Mouse (Mus musculus) heart, postnatal 0 days (tissue): ENCODE results near the gene Dnaja4.

Experiments used
- CTCF ChIP-seq: IDR thresholded peaks from 2 replicates; pipeline ENCODE4 v1.5.1; 2016; ENCODE audit warnings: antibody characterized with exemption, control low read depth, low read depth
- EP300 ChIP-seq: IDR thresholded peaks from 2 replicates; pipeline ENCODE4 v1.6.1; 2016; ENCODE audit warnings: antibody characterized with exemption, low read depth

DNA sequence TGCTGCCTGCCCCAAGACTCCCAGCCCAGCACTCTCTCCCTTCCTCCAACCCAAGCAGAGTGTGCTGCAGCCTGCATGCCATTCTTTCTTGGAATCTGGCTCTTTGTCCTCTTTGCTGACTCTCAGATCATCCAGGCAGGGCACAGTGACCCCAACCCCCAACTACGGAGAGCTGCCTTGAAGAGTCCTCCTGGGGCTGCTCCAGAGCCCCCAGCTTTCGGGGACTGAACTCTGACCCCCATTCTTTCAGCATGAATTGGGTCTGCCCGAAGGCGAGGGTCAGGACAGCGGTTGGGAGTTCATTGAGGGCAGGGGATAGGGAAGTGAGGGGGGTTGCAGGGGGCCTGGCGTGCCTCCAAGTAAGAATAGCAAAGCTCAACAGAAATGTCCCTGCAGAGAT, 60.9 kb downstream of the Dnaja4 start:
- TF ChIP-seq CTCF (no peak), EP300 (no peak)
